Mouse (Mus musculus) olfactory bulb, adult 2 months (tissue): ENCODE data around the gene Nrsn1. TPM values are rescaled to one million over a fixed set of nuclear protein-coding genes. Genes with fewer than 3 reads are reported as not detected.

Experiments
- H3K27ac ChIP-seq: fragments of 200-500 bp; 2 replicates; pipeline ENCODE4 v1.5.1; 2012; ENCODE audit warnings: low read depth, low read length; ENCODE audit not compliant: insufficient read depth
- H3K4me1 ChIP-seq: fragments of 200-500 bp; 2 replicates; pipeline ENCODE4 v1.6.1; 2012; ENCODE audit warnings: low read length; ENCODE audit not compliant: control insufficient read depth, insufficient read depth
- H3K4me3 ChIP-seq: fragments of 200-500 bp; 2 replicates; pipeline ENCODE4 v1.5.1; 2012; ENCODE audit warnings: mild to moderate bottlenecking, low read depth, low read length, moderate library complexity; ENCODE audit not compliant: insufficient read depth
- CTCF ChIP-seq: fragments of 200-500 bp; IDR thresholded peaks from 2 replicates; pipeline ENCODE4 v1.5.1; 2012; ENCODE audit warnings: low read depth, mild to moderate bottlenecking, low read length, moderate library complexity; ENCODE audit not compliant: insufficient read depth
- POLR2A ChIP-seq: fragments of 200-500 bp; IDR thresholded peaks from 2 replicates; pipeline ENCODE4 v1.6.1; 2012; ENCODE audit warnings: mild to moderate bottlenecking, low read depth, low read length, moderate library complexity; ENCODE audit not compliant: insufficient read depth
- WGBS: fragments of 180-500 bp; shearing (Covaris S2); methylation state at CpG from one replicate; pipeline ENCODE4 v1.1.7; 2018; 5-methylcytosine and 5-hydroxymethylcytosine counted together
- polyA plus RNA-seq: library from polyadenylated mRNA; stranded (reverse); fragments of >200 nt; gene quantifications from 2 replicates; pipeline ENCODE4 v1.2.4, GENCODE M21; 2012; ENCODE audit warnings: low replicate concordance; ENCODE audit not compliant: missing spikeins, insufficient read depth, insufficient read length

The Nrsn1 gene
- polyA plus RNA-seq, 1 experiment: 162 TPM

DNA sequence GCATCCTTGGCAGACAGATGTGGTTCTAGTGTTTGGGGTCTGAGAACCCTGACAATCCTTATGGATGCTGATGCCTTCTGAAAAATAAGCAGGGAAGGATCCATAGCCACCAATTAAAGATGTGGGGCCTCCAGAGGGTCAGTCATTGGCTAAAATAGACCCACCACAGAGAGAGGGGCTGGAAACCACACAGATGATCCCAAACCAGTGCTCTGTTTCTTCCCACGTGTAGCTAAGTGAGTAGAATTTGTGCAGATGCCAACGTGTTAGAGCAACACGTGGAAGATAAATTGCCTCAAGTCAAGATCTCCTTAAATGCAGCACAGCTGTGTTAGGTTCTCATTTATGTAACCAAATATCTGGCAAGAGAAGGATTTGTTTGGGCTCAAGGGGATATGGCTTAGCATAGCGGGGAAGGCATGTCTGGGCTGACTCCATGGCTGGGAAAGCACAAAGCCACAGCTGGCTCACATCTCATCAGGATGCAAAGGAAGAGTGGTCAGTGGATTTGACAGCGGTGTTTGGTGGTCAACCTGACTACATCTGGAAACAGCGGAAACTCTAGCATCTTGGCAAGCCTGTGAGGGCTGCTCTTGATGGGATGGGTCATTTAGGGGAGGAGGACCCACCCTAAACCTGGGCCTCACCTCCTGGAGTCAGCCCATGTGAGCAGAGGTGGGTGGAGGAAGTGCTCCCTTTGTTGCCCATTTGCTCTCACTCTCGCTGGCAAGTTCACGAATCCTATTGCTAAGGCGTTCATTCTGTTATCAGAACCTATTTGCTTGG, 15.6 kb downstream of the Nrsn1 start:
- no peak for TF ChIP-seq POLR2A
- TF ChIP-seq CTCF: no peak
- H3K27ac ChIP-seq: no peak overlapping the region
- H3K4me3 ChIP-seq: no peak overlapping the region
- WGBS: 74% methylated on average over 9 of the region's 9 CpGs
- H3K4me1 ChIP-seq: peaks cover 11% of the 10 kb centered on the region

DNA sequence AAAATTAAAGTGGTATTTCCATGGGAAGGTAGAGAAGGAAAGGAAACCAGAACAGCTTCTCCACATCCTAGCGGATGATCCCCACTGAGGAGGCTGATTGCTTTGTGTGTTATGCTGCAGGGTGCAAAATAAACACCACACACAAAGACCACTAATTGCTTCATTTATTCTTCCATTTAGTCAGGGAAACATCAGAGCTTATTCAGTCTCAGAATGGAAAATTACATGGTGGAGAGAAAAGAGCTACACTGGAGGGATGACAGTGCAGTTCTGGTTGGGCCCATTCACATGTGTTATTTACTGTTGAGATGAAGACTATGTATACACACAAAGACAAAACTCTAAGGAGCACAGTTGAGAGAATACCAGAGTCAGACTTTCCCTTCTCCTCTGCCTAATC, 18.4 kb downstream of the Nrsn1 start:
- 21% methylated on average over 1 of the region's 1 CpGs for WGBS
- no peak overlapping the region for H3K27ac ChIP-seq
- no peak for TF ChIP-seq POLR2A
- no peak for TF ChIP-seq CTCF

GRCm38 (mm10) chr13:25220186-25220787, 50.0 kb downstream of the Nrsn1 start:
- H3K4me3 ChIP-seq: no peak overlapping the region
- H3K27ac ChIP-seq: no peak overlapping the region
- H3K4me1 ChIP-seq: no peaks in the 10 kb centered on the region
- WGBS: 50% methylated on average over 5 of the region's 5 CpGs
- TF ChIP-seq CTCF: no peak
- TF ChIP-seq POLR2A: no peak

More for the DNA sequence above, 18.4 kb downstream of the Nrsn1 start:
- no peak overlapping the region for H3K4me3 ChIP-seq
- H3K4me1 ChIP-seq: peaks cover 7% of the 10 kb centered on the region; the same call in 1 of the 2 replicates

- no peak for TF ChIP-seq POLR2A
- no peak for TF ChIP-seq CTCF
- Histone ChIP-seq H3K27ac (no peak overlapping the region), H3K4me3 (no peak overlapping the region), H3K4me1 (no peaks in the 10 kb centered on the region)
- 94% methylated on average over 1 of the region's 1 CpGs for WGBS
Measured at GRCm38 (mm10) chr13:25218394-25218793, 51.9 kb downstream of the Nrsn1 start.

DNA sequence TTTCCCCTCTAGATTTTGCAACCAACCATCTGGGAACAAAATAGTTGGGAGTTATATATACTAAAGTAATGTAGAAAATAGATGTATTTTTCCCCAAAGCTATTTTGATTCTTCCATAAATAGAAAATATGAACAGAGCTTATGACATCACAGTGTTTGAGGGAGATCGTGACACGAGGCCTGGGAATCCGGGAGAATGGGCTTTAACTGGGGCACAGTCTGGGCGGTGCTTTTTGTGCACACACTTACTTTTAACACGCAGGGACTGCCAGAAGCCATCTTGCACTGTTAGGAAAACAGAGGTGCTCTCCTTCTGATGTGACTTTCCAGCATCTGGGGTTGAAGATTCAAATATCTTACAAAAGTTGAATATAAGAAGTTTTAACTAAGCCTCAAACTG, 63.4 kb downstream of the Nrsn1 start:
- no peaks in the 10 kb centered on the region for H3K4me1 ChIP-seq
- 86% methylated on average over 5 of the region's 5 CpGs for WGBS
- TF ChIP-seq POLR2A (no peak), CTCF (no peak)

More for the DNA sequence above, 63.4 kb downstream of the Nrsn1 start:
- Histone ChIP-seq H3K27ac (no peak overlapping the region), H3K4me3 (no peak overlapping the region)

Other genes starting within 250 kb of the Nrsn1 start
- not detected in 2 replicates for gene Dcdc2a, start 214.5 kb downstream of the Nrsn1 start, polyA plus RNA-seq